Mouse (Mus musculus) bone marrow macrophage, adult 2 months (primary cell): ENCODE results near the gene Fabp2.
"Not testable (repeated sequence)": the region's sequence is repeated elsewhere in the genome, so short reads cannot be mapped to it uniquely, and the experiment has no call there.

Source experiments
- CTCF ChIP-seq: IDR thresholded peaks from 2 replicates; pipeline ENCODE4 v1.5.1; 2012; ENCODE audit warnings: low read depth, mild to moderate bottlenecking, low read length, moderate library complexity
- POLR2A ChIP-seq: IDR thresholded peaks from 2 replicates; pipeline ENCODE4 v1.6.1; 2012; ENCODE audit warnings: mild to moderate bottlenecking, low read depth, low read length, borderline replicate concordance

DNA sequence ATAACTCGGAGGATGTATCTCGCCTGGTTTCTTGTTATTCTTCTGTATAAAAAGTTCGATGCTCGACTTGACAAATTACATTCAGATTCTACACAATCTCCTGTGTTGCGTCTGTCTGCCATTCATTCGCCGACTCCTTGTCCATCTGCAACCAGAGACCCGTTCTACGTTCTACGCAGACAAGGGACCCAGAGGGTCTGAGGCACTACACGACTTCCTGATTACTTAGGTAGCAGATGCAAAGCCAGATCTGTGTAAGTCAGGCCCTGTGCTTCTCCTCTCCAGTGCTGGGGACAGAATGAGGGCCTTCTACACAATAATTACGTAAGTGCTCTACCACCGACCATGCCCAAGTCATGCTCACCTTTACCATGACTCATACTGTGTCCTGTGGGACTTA is 42.3 kb downstream of the Fabp2 start:
- not testable (repeated sequence) for TF ChIP-seq POLR2A, CTCF
